Mouse (Mus musculus) limb, embryonic 10.5 days (tissue): ENCODE results near the gene Sympk. TPM values are rescaled to one million over a fixed set of nuclear protein-coding genes. Genes with fewer than 3 reads are reported as not detected.
A peak's percentile ranks its signal among the peaks of the same experiment; 100 is the strongest.

Experiments used
- DNase-seq: peaks from one replicate; pipeline ENCODE4 v3.0.0-alpha.2; 2017; ENCODE audit warnings: low spot score
- H3K27ac ChIP-seq: fragments of 300-500 bp; sonication (generic); 2 replicates; pipeline ENCODE4 v1.5.1; 2016; ENCODE audit warnings: mild to moderate bottlenecking
- H3K27me3 ChIP-seq: fragments of 300-500 bp; sonication (generic); 2 replicates; pipeline ENCODE4 v1.6.1; 2016; ENCODE audit warnings: low read depth, mild to moderate bottlenecking; ENCODE audit not compliant: poor library complexity, severe bottlenecking
- H3K36me3 ChIP-seq: fragments of 300-500 bp; sonication (generic); 2 replicates; pipeline ENCODE4 v1.6.1; 2016; ENCODE audit warnings: mild to moderate bottlenecking, moderate library complexity
- H3K4me1 ChIP-seq: fragments of 300-500 bp; sonication (generic); 2 replicates; pipeline ENCODE4 v1.6.1; 2016
- H3K4me3 ChIP-seq: fragments of 300-500 bp; sonication (generic); 2 replicates; pipeline ENCODE4 v1.5.1; 2016; ENCODE audit warnings: mild to moderate bottlenecking, moderate library complexity
- H3K9me3 ChIP-seq: fragments of 300-500 bp; sonication (generic); replicated peaks from 2 replicates; pipeline ENCODE4 v1.6.1; 2016; ENCODE audit warnings: mild to moderate bottlenecking
- WGBS: fragments of 180-500 bp; shearing (Covaris S2); methylation state at CpG from one replicate; pipeline ENCODE4 v1.1.7; 2016; 5-methylcytosine and 5-hydroxymethylcytosine counted together
- polyA plus RNA-seq: library from polyadenylated mRNA; unstranded; fragments of >200 nt; fragmentation: Nextera tagmentation; extraction: Ambion mirVana; gene quantifications from 2 replicates; pipeline ENCODE4 v1.2.1, GENCODE M21; 2016

Gene Sympk
- polyA plus RNA-seq: 50.4 and 54.6 TPM in 2 replicates

GRCm38 (mm10) chr7:19024096-19024506 is at the start of gene Sympk:
TSS of gene Sympk (plus strand) at chr7:19024377.
- H3K36me3 ChIP-seq: peaks cover 13% of the 10 kb centered on the region
- peak; percentile 96 for DNase-seq

GRCm38 (mm10) chr7:18978381-18978780 is 45.8 kb upstream of the Sympk start:
- DNase-seq: no peak
- Histone ChIP-seq H3K27ac (no peak overlapping the region), H3K36me3 (no peaks in the 10 kb centered on the region), H3K27me3 (0 out of 2 replicates have a peak, but pooled peaks cover 3% of the 10 kb centered on the region), H3K4me1 (no peaks in the 10 kb centered on the region), H3K9me3 (no peaks in the 10 kb centered on the region), H3K4me3 (no peak overlapping the region)
- 93% methylated on average over 9 of the region's 9 CpGs for WGBS

More at GRCm38 (mm10) chr7:19024096-19024506, at the start of gene Sympk:
- H3K4me1 ChIP-seq: peaks cover 31% of the 10 kb centered on the region
- peak within 1 kb of the TSS; percentile 88 for H3K4me3 ChIP-seq
- H3K9me3 ChIP-seq: no peaks in the 10 kb centered on the region; the same call in 1 of the 2 replicates
- WGBS: under 1% methylated on average over 50 of the region's 50 CpGs
- H3K27ac ChIP-seq: peak within 1 kb of the TSS; percentile 92
- peaks cover 47% of the 10 kb centered on the region for H3K27me3 ChIP-seq

- Histone ChIP-seq H3K4me1 (peaks cover 10% of the 10 kb centered on the region), H3K36me3 (no peaks in the 10 kb centered on the region), H3K9me3 (no peaks in the 10 kb centered on the region), H3K4me3 (no peak overlapping the region), H3K27ac (no peak overlapping the region), H3K27me3 (peaks cover 21% of the 10 kb centered on the region)
- WGBS: 79% methylated on average over 2 of the region's 2 CpGs
- no peak for DNase-seq
Measured at GRCm38 (mm10) chr7:18986503-18986902, 37.7 kb upstream of the Sympk start.

GRCm38 (mm10) chr7:18987100-18987499 is 37.1 kb upstream of the Sympk start, which contains the start of gene Nanos2:
TSS of gene Nanos2 (plus strand) at chr7:18987400.
- Histone ChIP-seq H3K4me3 (no peak within 1 kb of the TSS), H3K27ac (no peak within 1 kb of the TSS), H3K9me3 (no peaks in the 10 kb centered on the region), H3K36me3 (no peaks in the 10 kb centered on the region), H3K27me3 (peaks cover 27% of the 10 kb centered on the region), H3K4me1 (peaks cover 16% of the 10 kb centered on the region)
- WGBS: 70% methylated on average over 2 of the region's 2 CpGs
- DNase-seq: no peak

- H3K4me1 ChIP-seq: peaks cover 20% of the 10 kb centered on the region
- H3K36me3 ChIP-seq: no peaks in the 10 kb centered on the region
- peaks cover 33% of the 10 kb centered on the region for H3K27me3 ChIP-seq
- no peak overlapping the region for H3K27ac ChIP-seq
- no peak overlapping the region for H3K4me3 ChIP-seq
- H3K9me3 ChIP-seq: no peaks in the 10 kb centered on the region
- no peak for DNase-seq
- 73% methylated on average over 13 of the region's 13 CpGs for WGBS
Measured at GRCm38 (mm10) chr7:18987747-18988146, 36.4 kb upstream of the Sympk start.

- Histone ChIP-seq H3K27me3 (peaks cover 44% of the 10 kb centered on the region), H3K4me1 (peaks cover 20% of the 10 kb centered on the region), H3K27ac (no peak overlapping the region), H3K36me3 (peaks cover 3% of the 10 kb centered on the region; the same call in 1 of the 2 replicates), H3K4me3 (no peak overlapping the region), H3K9me3 (no peaks in the 10 kb centered on the region)
- WGBS: 72% methylated on average over 6 of the region's 6 CpGs
- DNase-seq: no peak
Measured at GRCm38 (mm10) chr7:18988780-18989179, 35.4 kb upstream of the Sympk start.

- peak overlapping the region; percentile 51 for H3K4me3 ChIP-seq
- no peak for DNase-seq
- H3K27me3 ChIP-seq: peaks cover 51% of the 10 kb centered on the region
- 15% methylated on average over 5 of the region's 5 CpGs for WGBS
- peaks cover 3% of the 10 kb centered on the region; the same call in 1 of the 2 replicates for H3K36me3 ChIP-seq
- no peaks in the 10 kb centered on the region for H3K9me3 ChIP-seq
- peak overlapping the region; percentile 74 for H3K27ac ChIP-seq
- H3K4me1 ChIP-seq: peaks cover 20% of the 10 kb centered on the region
Measured at GRCm38 (mm10) chr7:18989995-18990394, 34.2 kb upstream of the Sympk start.

- H3K27ac ChIP-seq: peak within 1 kb of the TSS; percentile 74
- H3K9me3 ChIP-seq: no peaks in the 10 kb centered on the region
- H3K4me3 ChIP-seq: peak within 1 kb of the TSS; percentile 51
- DNase-seq: peak; percentile 100
- peaks cover 20% of the 10 kb centered on the region for H3K4me1 ChIP-seq
- H3K27me3 ChIP-seq: peaks cover 51% of the 10 kb centered on the region
- 0% methylated on average over 37 of the region's 37 CpGs for WGBS
- H3K36me3 ChIP-seq: peaks cover 3% of the 10 kb centered on the region; the same call in 1 of the 2 replicates
Measured at GRCm38 (mm10) chr7:18990601-18991295, 33.4 kb upstream of the Sympk start, which contains the start of gene Mypop. TSS of gene Mypop (plus strand) at chr7:18991245.

GRCm38 (mm10) chr7:18991660-18992293 is 32.4 kb upstream of the Sympk start:
- peak; percentile 64 for DNase-seq
- Histone ChIP-seq H3K9me3 (no peaks in the 10 kb centered on the region), H3K27ac (peak overlapping the region; percentile 59), H3K36me3 (peaks cover 13% of the 10 kb centered on the region), H3K4me3 (peak overlapping the region; percentile 51), H3K27me3 (peaks cover 51% of the 10 kb centered on the region), H3K4me1 (peaks cover 20% of the 10 kb centered on the region)
- WGBS: 1% methylated on average over 59 of the region's 59 CpGs

- DNase-seq: peak; percentile 60
- 5% methylated on average over 31 of the region's 31 CpGs for WGBS
- Histone ChIP-seq H3K4me3 (peak overlapping the region; percentile 51), H3K27ac (peak overlapping the region; percentile 59), H3K4me1 (peaks cover 20% of the 10 kb centered on the region), H3K36me3 (peaks cover 15% of the 10 kb centered on the region), H3K27me3 (peaks cover 50% of the 10 kb centered on the region), H3K9me3 (no peaks in the 10 kb centered on the region)
Measured at GRCm38 (mm10) chr7:18992294-18992675, 31.9 kb upstream of the Sympk start.

GRCm38 (mm10) chr7:18993036-18993435 is 31.1 kb upstream of the Sympk start:
- 87% methylated on average over 5 of the region's 5 CpGs for WGBS
- no peak overlapping the region for H3K27ac ChIP-seq
- H3K4me1 ChIP-seq: peaks cover 20% of the 10 kb centered on the region
- H3K27me3 ChIP-seq: peaks cover 43% of the 10 kb centered on the region
- peaks cover 21% of the 10 kb centered on the region for H3K36me3 ChIP-seq
- H3K9me3 ChIP-seq: no peaks in the 10 kb centered on the region
- DNase-seq: no peak
- H3K4me3 ChIP-seq: no peak overlapping the region

- no peak overlapping the region for H3K4me3 ChIP-seq
- H3K4me1 ChIP-seq: peaks cover 34% of the 10 kb centered on the region
- WGBS: 55% methylated on average over 9 of the region's 9 CpGs
- H3K27me3 ChIP-seq: peaks cover 6% of the 10 kb centered on the region
- peaks cover 18% of the 10 kb centered on the region for H3K36me3 ChIP-seq
- no peak for DNase-seq
- H3K27ac ChIP-seq: no peak overlapping the region
- H3K9me3 ChIP-seq: no peaks in the 10 kb centered on the region
Measured at GRCm38 (mm10) chr7:18998835-18999234, 25.3 kb upstream of the Sympk start.

GRCm38 (mm10) chr7:19000421-19000820 is 23.8 kb upstream of the Sympk start:
- peak overlapping the region; percentile 80 for H3K27ac ChIP-seq
- no peaks in the 10 kb centered on the region for H3K9me3 ChIP-seq
- WGBS: 52% methylated on average over 10 of the region's 10 CpGs
- peaks cover 25% of the 10 kb centered on the region for H3K36me3 ChIP-seq
- no peaks in the 10 kb centered on the region for H3K27me3 ChIP-seq
- no peak for DNase-seq
- H3K4me3 ChIP-seq: peak overlapping the region; percentile 46
- peaks cover 46% of the 10 kb centered on the region for H3K4me1 ChIP-seq
